Mouse (Mus musculus) left cerebral cortex, postnatal 4 days (tissue): ENCODE data around the gene Zfp575. TPM values are rescaled to one million over a fixed set of nuclear protein-coding genes. Genes with fewer than 3 reads are reported as not detected.
A peak's percentile ranks its signal among the peaks of the same experiment; 100 is the strongest.

Experiments
- DNase-seq: peaks from one replicate; pipeline ENCODE4 v3.0.0-alpha.2; 2022
- intact Hi-C: fragments of 180-260 bp; cut with DNase I; formaldehyde crosslinking; loops from one replicate; pipeline ENCODE4 v1.15.1; 2025
- total RNA-seq, 2 experiments: library from RNA; stranded (reverse); gene quantifications; 2 replicates each; pipeline ENCODE4 v1.2.3; 2021

Zfp575 gene
- total RNA-seq, 2 experiments from 2014 or later = 11.7 to 13.0 TPM

- intact Hi-C loops = no loop called here
- DNase-seq = no peak
Measured at GRCm38 (mm10) chr7:24565627-24566026, 21.8 kb downstream of the Zfp575 start.

- peak; percentile 72 for DNase-seq
- intact Hi-C loops = no loop called here
Measured at GRCm38 (mm10) chr7:24564607-24565265, 22.7 kb downstream of the Zfp575 start.

- intact Hi-C loops = no loop called here
- no peak for DNase-seq
Measured at GRCm38 (mm10) chr7:24563837-24564206, 23.6 kb downstream of the Zfp575 start.

- intact Hi-C loops = no loop called here
- no peak for DNase-seq
Measured at GRCm38 (mm10) chr7:24563191-24563836, 24.1 kb downstream of the Zfp575 start.

GRCm38 (mm10) chr7:24561450-24561849, 26.0 kb downstream of the Zfp575 start:
- intact Hi-C loops = no loop called here
- no peak for DNase-seq

GRCm38 (mm10) chr7:24555786-24556185, 31.7 kb downstream of the Zfp575 start:
- DNase-seq = no peak
- intact Hi-C loops = no loop called here

- no peak for DNase-seq
- intact Hi-C loops = no loop called here
Measured at GRCm38 (mm10) chr7:24551985-24552759, 35.3 kb downstream of the Zfp575 start.

- no peak for DNase-seq
- intact Hi-C loops = no loop called here
Measured at GRCm38 (mm10) chr7:24547534-24548036, 39.9 kb downstream of the Zfp575 start.

- intact Hi-C loops = no loop called here
- DNase-seq = peak; percentile 100
Measured at GRCm38 (mm10) chr7:24546634-24547389, 40.6 kb downstream of the Zfp575 start.

GRCm38 (mm10) chr7:24546068-24546614, 41.3 kb downstream of the Zfp575 start, which contains the start of the genes Pinlyp and Xrcc1:
TSS of gene Pinlyp (minus strand) at chr7:24546118.
TSS of gene Xrcc1 (plus strand) at chr7:24546289.
- intact Hi-C loops = no loop called here
- no peak for DNase-seq

GRCm38 (mm10) chr7:24544506-24544905, 42.9 kb downstream of the Zfp575 start:
- intact Hi-C loops = no loop called here
- no peak for DNase-seq

GRCm38 (mm10) chr7:24539686-24540085, 47.8 kb downstream of the Zfp575 start:
- no peak for DNase-seq
- intact Hi-C loops = no loop called here

GRCm38 (mm10) chr7:24538701-24539100, 48.7 kb downstream of the Zfp575 start:
- no peak for DNase-seq
- intact Hi-C loops = no loop called here

- DNase-seq = no peak
- intact Hi-C loops = no loop called here
Measured at GRCm38 (mm10) chr7:24538154-24538553, 49.3 kb downstream of the Zfp575 start.

- no peak for DNase-seq
- intact Hi-C loops = no loop called here
Measured at GRCm38 (mm10) chr7:24537591-24537990, 49.9 kb downstream of the Zfp575 start.

- intact Hi-C loops = no loop called here
- no peak for DNase-seq
Measured at GRCm38 (mm10) chr7:24537081-24537480, 50.4 kb downstream of the Zfp575 start.

GRCm38 (mm10) chr7:24534301-24534700, 53.1 kb downstream of the Zfp575 start:
- intact Hi-C loops = no loop called here
- no peak for DNase-seq
